Mouse (Mus musculus) limb, embryonic 13.5 days (tissue): ENCODE results near the gene Rap1gds1. TPM values are rescaled to one million over a fixed set of nuclear protein-coding genes. Genes with fewer than 3 reads are reported as not detected.

ENCODE experiments used
- ATAC-seq: fragments of 200-750 bp; cut with Nextera tagmentation; 2 replicates; pipeline ENCODE4 v1.8.0; 2017; ENCODE audit warnings: low read depth, moderate number of reproducible peaks, moderate TSS enrichment; ENCODE audit not compliant: low FRiP score
- H3K27ac ChIP-seq: fragments of 300-500 bp; sonication (generic); 2 replicates; pipeline ENCODE4 v1.5.1; 2015; ENCODE audit warnings: inconsistent platforms, mild to moderate bottlenecking, moderate library complexity
- H3K27me3 ChIP-seq: fragments of 300-500 bp; sonication (generic); 2 replicates; pipeline ENCODE4 v1.6.1; 2015; ENCODE audit warnings: mild to moderate bottlenecking, inconsistent platforms
- H3K36me3 ChIP-seq: fragments of 300-500 bp; sonication (generic); 2 replicates; pipeline ENCODE4 v1.6.1; 2015; ENCODE audit warnings: inconsistent platforms, mild to moderate bottlenecking, moderate library complexity
- H3K4me1 ChIP-seq: fragments of 300-500 bp; sonication (generic); 2 replicates; pipeline ENCODE4 v1.6.1; 2015; ENCODE audit warnings: inconsistent platforms
- H3K4me2 ChIP-seq: fragments of 300-500 bp; sonication (generic); replicated peaks from 2 replicates; pipeline ENCODE4 v1.6.1; 2015; ENCODE audit warnings: inconsistent platforms, mild to moderate bottlenecking, moderate library complexity
- H3K4me3 ChIP-seq: fragments of 300-500 bp; sonication (generic); 2 replicates; pipeline ENCODE4 v1.5.1; 2015; ENCODE audit warnings: moderate library complexity, mild to moderate bottlenecking, inconsistent platforms
- H3K9ac ChIP-seq: fragments of 300-500 bp; sonication (generic); 2 replicates; pipeline ENCODE4 v1.6.1; 2015; ENCODE audit warnings: mild to moderate bottlenecking, inconsistent platforms
- H3K9me3 ChIP-seq: fragments of 300-500 bp; sonication (generic); 2 replicates; pipeline ENCODE4 v1.6.1; 2016; ENCODE audit warnings: inconsistent platforms
- WGBS: fragments of 180-500 bp; shearing (Covaris S2); methylation state at CpG from one replicate; pipeline ENCODE4 v1.1.7; 2015; 5-methylcytosine and 5-hydroxymethylcytosine counted together
- polyA plus RNA-seq: library from polyadenylated mRNA; unstranded; fragments of >200 nt; fragmentation: Nextera tagmentation; extraction: Ambion mirVana; gene quantifications from 2 replicates; pipeline ENCODE4 v1.2.1, GENCODE M21; 2015

The Rap1gds1 gene
- polyA plus RNA-seq, 1 experiment from 2014 or later, result 55.4 TPM

DNA sequence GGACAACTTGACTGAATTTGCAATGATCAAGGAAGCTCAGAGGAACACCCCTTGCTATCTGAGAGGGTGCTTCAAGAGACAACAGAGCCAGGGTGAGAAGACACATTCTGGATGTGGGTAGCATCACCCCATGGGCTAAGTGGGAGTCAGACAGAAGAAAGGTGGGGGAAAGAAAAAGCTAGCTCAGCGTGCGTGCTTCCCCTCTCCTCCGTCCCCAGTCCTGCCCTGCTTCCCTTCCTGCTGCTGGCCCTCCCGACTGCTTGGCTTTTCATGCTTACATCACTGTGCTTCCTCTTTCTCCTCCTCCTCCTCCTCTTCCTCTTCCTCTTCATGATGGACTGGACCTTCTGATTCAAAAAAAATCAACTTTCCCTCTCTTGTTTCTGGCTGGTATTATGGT lies 33.1 kb downstream of the Rap1gds1 start:
- H3K4me3 ChIP-seq, result no peak overlapping the region
- H3K27ac ChIP-seq, result no peak overlapping the region
- no peak overlapping the region for H3K4me2 ChIP-seq
- no peaks in the 10 kb centered on the region for H3K27me3 ChIP-seq
- no peaks in the 10 kb centered on the region for H3K4me1 ChIP-seq
- peaks cover 13% of the 10 kb centered on the region for H3K36me3 ChIP-seq
- ATAC-seq, result no peak
- H3K9me3 ChIP-seq, result 0 out of 2 replicates have a peak, but pooled peaks cover 4% of the 10 kb centered on the region
- no peak overlapping the region for H3K9ac ChIP-seq
- 92% methylated on average over 4 of the region's 4 CpGs for WGBS

DNA sequence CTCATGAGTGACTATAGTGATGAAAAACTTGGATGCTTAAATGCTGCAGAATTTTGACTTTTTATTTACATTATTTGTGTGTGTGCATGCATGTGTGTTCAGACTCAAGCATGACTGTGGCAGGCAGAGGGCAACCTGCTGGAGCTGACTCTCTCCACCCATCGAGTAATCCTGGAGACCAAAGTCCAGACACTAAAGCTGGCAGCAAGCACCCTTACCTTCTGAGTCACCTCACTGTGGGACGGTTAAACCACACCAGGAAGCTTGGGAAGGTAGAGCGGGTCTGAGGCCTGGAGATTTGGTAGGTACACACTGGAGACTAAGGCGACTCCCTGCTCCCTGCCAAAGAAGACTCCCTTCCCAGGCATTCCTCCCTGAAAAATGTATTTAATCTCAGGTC lies 38.0 kb downstream of the Rap1gds1 start:
- peaks cover 8% of the 10 kb centered on the region for H3K36me3 ChIP-seq
- 0 out of 2 replicates have a peak, but pooled peaks cover 4% of the 10 kb centered on the region for H3K9me3 ChIP-seq
- 88% methylated on average over 4 of the region's 4 CpGs for WGBS
- H3K9ac ChIP-seq, result no peak overlapping the region
- no peak overlapping the region for H3K4me3 ChIP-seq
- H3K4me1 ChIP-seq, result no peaks in the 10 kb centered on the region
- no peak for ATAC-seq
- H3K27me3 ChIP-seq, result no peaks in the 10 kb centered on the region
- no peak overlapping the region for H3K4me2 ChIP-seq
- H3K27ac ChIP-seq, result no peak overlapping the region

DNA sequence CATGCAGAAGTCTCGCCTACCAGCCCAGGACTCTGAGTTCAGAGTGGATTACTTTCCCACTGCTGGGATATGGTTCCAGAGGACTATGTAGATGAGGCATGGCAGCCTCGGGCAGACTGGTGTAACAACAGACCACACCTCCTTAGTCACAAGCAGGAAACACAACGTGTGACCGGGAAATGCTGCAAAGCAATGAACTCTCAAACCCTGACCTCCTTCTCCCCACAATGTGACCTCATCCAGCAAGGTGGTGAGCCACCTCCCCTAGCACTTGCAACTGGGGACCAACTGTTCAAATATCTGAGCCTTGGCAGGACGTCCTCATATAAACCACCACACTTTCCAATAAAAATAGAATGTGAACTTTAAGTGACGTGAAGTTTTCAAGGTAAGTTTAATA lies 41.8 kb downstream of the Rap1gds1 start:
- Histone ChIP-seq H3K4me3 (no peak overlapping the region), H3K4me2 (no peak overlapping the region), H3K27me3 (no peaks in the 10 kb centered on the region), H3K4me1 (no peaks in the 10 kb centered on the region), H3K36me3 (peaks cover 4% of the 10 kb centered on the region; the same call in 1 of the 2 replicates), H3K27ac (no peak overlapping the region), H3K9me3 (no peaks in the 10 kb centered on the region), H3K9ac (no peak overlapping the region)
- no peak for ATAC-seq
- WGBS, result 66% methylated on average over 6 of the region's 6 CpGs

DNA sequence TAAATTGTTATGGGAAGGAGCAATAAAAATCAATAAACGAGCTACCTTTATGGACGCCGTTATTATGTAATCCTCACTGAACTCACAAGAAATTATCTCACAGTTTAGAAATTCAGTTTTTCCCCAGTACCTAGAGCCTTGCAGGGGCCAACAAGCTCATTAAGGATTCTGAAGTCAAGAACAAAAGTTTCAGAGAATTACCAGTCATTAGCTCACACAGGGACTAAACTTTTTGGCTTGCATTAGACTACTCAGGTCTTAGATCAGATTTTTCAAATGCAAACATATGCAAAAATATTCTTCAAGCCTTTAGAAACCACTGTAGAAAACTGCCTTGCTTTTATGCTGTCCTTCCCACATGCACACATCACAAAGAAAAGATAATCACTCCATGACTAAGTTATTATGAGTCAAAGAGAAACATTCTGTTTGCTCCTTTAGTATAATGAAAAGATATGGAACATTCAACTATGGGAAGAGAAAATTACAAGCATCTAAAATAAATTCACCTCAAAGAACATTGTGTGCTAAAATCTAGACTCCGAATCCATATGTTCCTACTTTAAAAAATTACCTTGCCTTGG lies 44.3 kb downstream of the Rap1gds1 start:
- no peak overlapping the region for H3K4me3 ChIP-seq
- H3K27ac ChIP-seq, result no peak overlapping the region
- H3K36me3 ChIP-seq, result peaks cover 4% of the 10 kb centered on the region; the same call in 1 of the 2 replicates
- H3K9me3 ChIP-seq, result no peaks in the 10 kb centered on the region
- no peak overlapping the region for H3K9ac ChIP-seq
- no peak for ATAC-seq
- H3K4me1 ChIP-seq, result no peaks in the 10 kb centered on the region
- 71% methylated on average over 4 of the region's 4 CpGs for WGBS
- no peak overlapping the region for H3K4me2 ChIP-seq
- no peaks in the 10 kb centered on the region for H3K27me3 ChIP-seq

DNA sequence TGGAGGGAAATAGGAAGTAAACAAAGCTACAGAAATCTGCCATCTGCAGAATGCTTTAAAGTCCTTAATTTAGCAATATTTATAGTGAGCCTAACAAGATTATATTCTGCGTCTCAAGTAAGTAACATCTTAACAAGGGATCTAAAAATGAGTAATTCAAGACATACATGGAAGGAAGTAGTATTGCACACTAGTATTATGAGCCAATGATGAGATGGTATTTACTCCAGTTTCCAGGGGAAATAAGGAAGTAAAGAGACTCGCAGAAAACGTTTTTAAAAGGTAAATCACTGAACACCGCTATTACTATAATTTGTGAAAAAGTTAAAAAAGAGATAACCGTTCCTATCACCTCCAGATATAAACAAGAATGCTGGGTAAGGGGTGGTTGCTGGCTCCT lies 49.9 kb downstream of the Rap1gds1 start:
- H3K36me3 ChIP-seq, result peaks cover 3% of the 10 kb centered on the region; the same call in 1 of the 2 replicates
- H3K27ac ChIP-seq, result no peak overlapping the region
- ATAC-seq, result no peak
- H3K4me3 ChIP-seq, result no peak overlapping the region
- no peak overlapping the region for H3K9ac ChIP-seq
- no peaks in the 10 kb centered on the region for H3K27me3 ChIP-seq
- no peak overlapping the region for H3K4me2 ChIP-seq
- H3K9me3 ChIP-seq, result no peaks in the 10 kb centered on the region
- H3K4me1 ChIP-seq, result no peaks in the 10 kb centered on the region
- WGBS, result 74% methylated on average over 5 of the region's 5 CpGs

DNA sequence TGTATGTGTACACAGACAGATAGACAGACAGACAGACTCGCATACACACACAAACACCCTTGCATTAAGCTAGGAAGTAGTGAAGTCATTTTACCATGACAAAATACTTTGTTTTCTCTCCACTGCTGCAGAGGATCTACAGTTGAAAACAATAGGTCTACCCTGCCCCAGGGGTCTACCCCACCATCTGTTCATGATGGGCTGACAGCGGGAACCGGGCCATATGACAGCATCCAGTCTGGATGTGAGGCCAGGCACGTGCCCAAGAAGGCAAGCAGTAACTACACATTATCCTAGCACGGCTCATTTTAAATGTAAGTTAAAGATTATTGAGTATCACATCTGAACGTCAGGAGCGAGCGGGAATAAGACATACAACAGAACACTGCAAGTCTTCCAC lies 51.4 kb downstream of the Rap1gds1 start:
- no peaks in the 10 kb centered on the region for H3K4me1 ChIP-seq
- no peak overlapping the region for H3K4me2 ChIP-seq
- peaks cover 3% of the 10 kb centered on the region; the same call in 1 of the 2 replicates for H3K36me3 ChIP-seq
- no peak overlapping the region for H3K4me3 ChIP-seq
- no peak for ATAC-seq
- no peak overlapping the region for H3K27ac ChIP-seq
- H3K9me3 ChIP-seq, result no peaks in the 10 kb centered on the region
- no peaks in the 10 kb centered on the region for H3K27me3 ChIP-seq
- 81% methylated on average over 8 of the region's 8 CpGs for WGBS
- no peak overlapping the region for H3K9ac ChIP-seq

DNA sequence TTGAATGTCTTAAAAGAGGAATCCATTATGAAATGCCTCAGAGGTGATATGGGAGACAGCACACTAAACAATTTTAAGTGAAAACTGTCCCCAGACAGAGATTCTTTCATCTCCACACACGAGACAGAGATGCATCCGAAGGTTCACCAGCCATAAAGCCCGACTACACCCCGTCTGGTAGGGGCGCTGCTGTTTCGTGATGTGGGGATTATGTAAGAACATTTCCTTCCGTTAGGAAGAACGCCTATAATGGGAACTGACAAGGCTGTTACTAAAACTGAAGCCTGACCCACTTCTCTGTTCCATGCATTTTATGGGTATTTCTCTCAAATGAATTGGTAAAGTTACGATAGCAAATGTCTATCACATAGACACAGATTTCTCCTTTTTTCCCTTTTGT lies 62.6 kb downstream of the Rap1gds1 start:
- Histone ChIP-seq H3K27ac (no peak overlapping the region), H3K4me1 (no peaks in the 10 kb centered on the region), H3K9ac (no peak overlapping the region), H3K4me3 (no peak overlapping the region), H3K27me3 (no peaks in the 10 kb centered on the region), H3K4me2 (no peak overlapping the region), H3K9me3 (no peaks in the 10 kb centered on the region), H3K36me3 (no peaks in the 10 kb centered on the region; the same call in 1 of the 2 replicates)
- 77% methylated on average over 9 of the region's 9 CpGs for WGBS
- ATAC-seq, result no peak

DNA sequence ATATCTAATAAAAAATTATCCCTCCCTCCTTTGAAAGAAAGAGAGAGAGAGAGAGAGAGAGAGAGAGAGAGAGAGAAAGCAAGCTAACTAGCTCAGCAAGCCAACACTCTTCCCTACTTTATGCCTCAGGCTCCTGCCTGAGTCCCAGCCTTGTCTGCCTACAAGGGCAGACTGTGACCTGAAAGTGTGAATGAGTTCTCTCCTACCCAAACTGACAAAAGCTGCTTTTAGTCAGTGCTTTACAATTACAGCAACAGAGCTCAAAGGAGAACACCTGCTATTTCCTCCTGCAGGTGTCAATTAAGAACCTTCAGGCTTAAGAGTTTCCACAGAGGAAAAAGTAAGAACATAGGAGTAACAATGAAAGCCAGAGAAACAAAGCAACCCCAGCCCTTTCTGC lies 69.3 kb downstream of the Rap1gds1 start:
- no peak overlapping the region for H3K4me3 ChIP-seq
- no peak overlapping the region for H3K9ac ChIP-seq
- H3K27me3 ChIP-seq, result no peaks in the 10 kb centered on the region
- no peak overlapping the region for H3K27ac ChIP-seq
- H3K9me3 ChIP-seq, result no peaks in the 10 kb centered on the region
- peaks cover 6% of the 10 kb centered on the region for H3K36me3 ChIP-seq
- no peak overlapping the region for H3K4me2 ChIP-seq
- peak; percentile 57; the same call in 1 of the 2 replicates for ATAC-seq
- 0 out of 2 replicates have a peak, but pooled peaks cover 3% of the 10 kb centered on the region for H3K4me1 ChIP-seq

DNA sequence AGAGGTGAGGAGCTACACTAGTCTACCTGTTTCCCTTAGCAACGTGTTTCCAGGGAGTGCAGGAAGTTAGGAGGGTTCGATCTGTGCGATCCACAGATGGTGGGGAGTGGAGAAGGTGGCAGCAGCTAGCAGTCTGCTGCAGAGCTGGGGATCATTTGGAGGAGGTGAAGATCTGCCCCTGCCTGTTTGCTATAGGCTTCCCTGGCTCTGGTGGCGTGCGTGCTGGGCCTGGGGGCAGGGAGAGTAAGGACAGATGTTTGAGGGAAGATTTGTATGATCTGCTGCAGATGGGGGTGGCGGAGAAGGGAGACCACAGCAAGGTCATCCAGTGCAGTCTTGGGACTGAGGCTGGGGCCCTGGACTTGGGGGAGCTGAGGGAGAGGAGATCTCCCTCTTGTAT lies 72.2 kb downstream of the Rap1gds1 start:
- Histone ChIP-seq H3K4me1 (0 out of 2 replicates have a peak, but pooled peaks cover 6% of the 10 kb centered on the region), H3K27me3 (no peaks in the 10 kb centered on the region), H3K9ac (no peak overlapping the region), H3K4me2 (no peak overlapping the region), H3K4me3 (no peak overlapping the region), H3K9me3 (no peaks in the 10 kb centered on the region), H3K27ac (no peak overlapping the region), H3K36me3 (peaks cover 6% of the 10 kb centered on the region)
- no peak for ATAC-seq
- WGBS, result 77% methylated on average over 6 of the region's 6 CpGs

DNA sequence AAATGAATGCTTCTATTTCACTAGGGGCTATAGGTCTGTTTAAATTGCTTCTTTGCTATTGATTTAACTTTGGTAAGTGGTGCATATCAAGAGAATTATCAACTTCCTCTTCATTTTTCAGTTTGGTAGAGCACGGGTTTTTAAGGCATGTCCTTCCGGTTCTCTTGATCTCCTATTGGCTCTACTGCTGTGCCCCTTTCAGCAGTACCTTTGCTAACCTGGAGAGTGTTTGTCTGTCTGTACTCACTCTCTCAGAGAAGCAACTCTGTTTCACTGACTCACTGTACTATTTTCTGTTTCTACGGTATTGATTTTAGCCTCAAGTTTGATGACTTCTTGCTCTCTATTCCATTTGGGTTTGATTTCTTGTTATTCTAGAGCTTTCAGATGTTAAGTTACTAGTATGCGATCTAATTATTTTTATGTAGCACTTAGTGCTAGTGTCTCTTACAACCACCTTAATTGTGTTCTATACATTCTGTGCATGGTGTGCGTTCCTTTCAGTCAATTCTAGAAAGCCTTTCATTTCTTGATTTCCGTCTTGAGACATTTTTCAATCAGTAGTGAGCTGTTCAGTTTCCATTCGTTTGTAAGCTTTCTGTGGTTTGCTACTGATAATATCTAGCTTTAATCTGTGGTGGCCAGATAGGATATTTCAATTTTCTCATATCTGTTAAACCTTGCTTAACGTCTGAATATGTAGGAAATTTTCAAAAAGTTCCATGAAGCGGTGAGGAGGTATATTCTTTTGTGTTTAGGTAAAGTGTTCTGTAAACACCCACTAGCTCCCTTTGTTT lies 74.7 kb downstream of the Rap1gds1 start:
- Histone ChIP-seq H3K4me3 (no peak overlapping the region), H3K9me3 (no peaks in the 10 kb centered on the region), H3K36me3 (peaks cover 22% of the 10 kb centered on the region), H3K4me1 (0 out of 2 replicates have a peak, but pooled peaks cover 5% of the 10 kb centered on the region), H3K4me2 (no peak overlapping the region), H3K9ac (no peak overlapping the region), H3K27me3 (no peaks in the 10 kb centered on the region), H3K27ac (no peak overlapping the region)
- ATAC-seq, result no peak
- whole genome bisulfite sequencing, result 89% methylated on average over 9 of the region's 9 CpGs

DNA sequence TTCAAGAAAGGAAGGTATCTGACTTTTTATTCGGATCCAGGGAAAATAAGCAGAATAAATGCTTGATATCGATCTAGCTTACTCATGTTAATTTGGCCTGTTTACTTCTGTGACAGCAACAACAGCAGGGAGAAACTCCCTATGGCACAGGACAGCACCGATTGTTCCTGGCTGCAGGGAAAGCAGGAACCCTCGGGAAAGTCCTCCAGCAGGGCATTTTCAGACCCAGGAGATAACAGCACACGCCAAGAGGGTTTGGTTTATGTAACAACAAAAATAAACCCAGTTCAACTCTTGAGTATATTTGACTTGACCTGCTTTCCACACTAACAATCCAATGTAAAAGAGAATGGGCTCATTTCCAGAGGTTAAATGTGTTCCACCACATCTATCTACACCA lies 81.5 kb downstream of the Rap1gds1 start:
- H3K4me2 ChIP-seq, result no peak overlapping the region
- no peaks in the 10 kb centered on the region for H3K9me3 ChIP-seq
- no peak for ATAC-seq
- no peaks in the 10 kb centered on the region for H3K27me3 ChIP-seq
- H3K4me3 ChIP-seq, result no peak overlapping the region
- no peaks in the 10 kb centered on the region for H3K4me1 ChIP-seq
- H3K36me3 ChIP-seq, result peaks cover 17% of the 10 kb centered on the region
- H3K27ac ChIP-seq, result no peak overlapping the region
- H3K9ac ChIP-seq, result no peak overlapping the region
- 85% methylated on average over 5 of the region's 5 CpGs for WGBS

DNA sequence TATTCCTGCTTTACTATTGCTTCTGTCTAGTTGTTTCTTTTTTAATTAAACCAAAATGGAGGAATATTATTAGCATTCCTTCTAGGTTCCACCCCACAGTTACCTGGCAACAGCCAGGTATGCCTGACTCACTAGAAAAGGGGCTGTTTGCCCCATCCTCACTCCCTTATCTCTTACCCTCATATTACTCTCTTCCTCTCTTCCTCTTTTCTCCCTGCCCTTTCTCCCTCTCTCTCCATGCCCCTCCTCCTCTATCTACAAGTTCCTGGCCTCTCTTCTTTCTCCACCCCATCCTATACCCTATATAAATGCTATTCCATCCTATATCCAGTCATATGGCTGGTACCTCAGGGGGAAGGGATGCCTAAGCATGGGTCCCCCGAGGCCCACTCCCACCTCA lies 83.6 kb downstream of the Rap1gds1 start:
- WGBS, result 83% methylated on average over 1 of the region's 1 CpGs

More for the DNA sequence above, 83.6 kb downstream of the Rap1gds1 start:
- Histone ChIP-seq H3K9ac (no peak overlapping the region), H3K27ac (no peak overlapping the region), H3K4me2 (no peak overlapping the region), H3K36me3 (peaks cover 10% of the 10 kb centered on the region), H3K4me1 (no peaks in the 10 kb centered on the region), H3K9me3 (peaks cover 5% of the 10 kb centered on the region), H3K4me3 (no peak overlapping the region), H3K27me3 (no peaks in the 10 kb centered on the region)
- no peak for ATAC-seq
